Mouse (Mus musculus): Measurements from ENCODE around the gene Sde2.
"Not testable (repeated sequence)": the region's sequence is repeated elsewhere in the genome, so short reads cannot be mapped to it uniquely, and the experiment has no call there.

Gene Sde2

DNA sequence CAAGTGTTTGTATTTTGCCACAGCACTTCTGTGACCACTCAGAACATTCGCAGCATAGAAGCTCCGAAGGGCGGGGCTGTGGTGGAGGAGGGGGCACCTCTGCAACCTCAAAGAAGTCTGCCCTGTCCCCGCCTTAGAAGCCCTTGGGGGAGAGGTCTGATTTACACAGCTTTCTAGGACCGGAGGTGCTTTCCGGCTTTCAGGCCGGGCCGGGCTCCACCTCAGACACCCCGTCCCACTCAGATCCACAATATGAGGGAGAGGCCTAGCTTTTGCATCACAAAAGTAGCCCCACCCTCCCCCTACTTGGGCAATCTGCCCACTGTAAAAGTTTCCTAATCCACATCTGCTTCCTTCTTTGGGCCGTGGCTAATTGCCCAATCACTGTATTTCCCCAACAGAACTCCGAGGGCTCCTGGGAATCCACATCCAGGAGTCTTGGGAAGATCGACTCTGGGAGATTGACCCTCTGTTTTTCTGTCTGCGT lies 37.7 kb downstream of the Sde2 start:
- peak; percentile 25 to 36 for DNase-seq (ENCODE audit: low spot score in 2 of 2)

DNA sequence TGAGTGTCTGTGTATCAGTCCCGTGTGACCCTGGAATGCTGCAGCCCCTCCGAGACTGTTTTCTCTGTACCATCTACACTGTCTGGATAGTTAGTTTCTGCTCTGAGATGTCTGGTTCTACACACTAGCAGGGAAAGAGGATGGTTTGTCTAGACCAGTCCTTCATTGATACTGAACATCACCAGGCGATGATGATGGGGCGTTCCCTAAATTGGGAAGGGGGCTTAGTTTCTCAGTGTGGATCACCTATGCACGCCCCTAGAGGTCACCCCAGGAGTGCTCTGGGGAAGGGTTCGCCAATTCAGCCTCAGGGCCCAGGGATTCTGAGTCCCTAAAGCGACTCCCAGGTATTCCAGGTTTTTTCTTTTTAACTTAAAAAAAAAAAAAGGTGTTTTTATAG lies 38.2 kb downstream of the Sde2 start:
- DNase-seq (ENCODE audit: low spot score in 2 of 2), result no peak

DNA sequence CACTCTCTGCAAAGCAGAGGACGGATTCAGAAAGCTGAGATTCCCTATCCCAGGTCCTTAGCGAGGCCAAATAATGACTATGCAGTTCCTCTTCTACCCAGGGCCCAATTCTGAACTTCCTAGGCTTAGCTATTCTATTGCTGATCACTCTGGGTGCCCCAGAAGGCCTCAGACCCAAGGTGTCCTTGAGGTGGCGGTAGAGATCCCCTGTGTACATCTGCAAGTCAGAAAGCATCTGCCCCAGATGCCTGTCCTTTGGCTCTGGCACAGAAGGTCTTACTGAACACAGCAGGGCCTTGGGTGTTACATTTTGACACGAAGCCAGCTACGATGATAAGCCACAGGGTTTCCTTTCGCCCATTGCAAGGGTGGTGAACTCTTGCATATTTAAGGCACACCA lies 38.9 kb downstream of the Sde2 start:
- peak in 1 of 2 experiments; percentile 40 for DNase-seq (ENCODE audit: low spot score in 2 of 2)

DNA sequence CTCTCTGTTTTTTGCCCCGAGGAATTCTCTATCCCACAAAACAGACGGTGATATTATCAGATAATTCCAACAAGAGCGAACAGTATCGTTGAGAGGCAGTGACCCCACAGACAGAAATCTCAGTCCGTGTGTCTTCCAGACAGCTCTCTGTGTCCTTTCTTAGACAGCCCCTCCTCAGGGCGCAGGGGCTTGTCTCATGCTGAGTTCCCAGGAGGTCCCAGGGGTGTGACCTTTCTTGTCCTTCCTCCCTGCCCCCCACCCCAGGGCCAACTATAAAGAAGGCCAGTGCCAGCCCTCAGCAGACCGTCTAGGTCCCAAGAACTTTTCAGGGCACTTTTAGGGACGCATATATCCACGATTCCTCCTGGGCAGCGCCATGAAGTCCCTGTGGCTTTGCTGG lies 41.9 kb downstream of the Sde2 start, which contains the start of gene Lefty2:
Gene Lefty2, plus strand, starts transcription at position 301 of the 400 bp plus-strand sequence.
- no peak for DNase-seq (ENCODE audit: low spot score in 2 of 2)

DNA sequence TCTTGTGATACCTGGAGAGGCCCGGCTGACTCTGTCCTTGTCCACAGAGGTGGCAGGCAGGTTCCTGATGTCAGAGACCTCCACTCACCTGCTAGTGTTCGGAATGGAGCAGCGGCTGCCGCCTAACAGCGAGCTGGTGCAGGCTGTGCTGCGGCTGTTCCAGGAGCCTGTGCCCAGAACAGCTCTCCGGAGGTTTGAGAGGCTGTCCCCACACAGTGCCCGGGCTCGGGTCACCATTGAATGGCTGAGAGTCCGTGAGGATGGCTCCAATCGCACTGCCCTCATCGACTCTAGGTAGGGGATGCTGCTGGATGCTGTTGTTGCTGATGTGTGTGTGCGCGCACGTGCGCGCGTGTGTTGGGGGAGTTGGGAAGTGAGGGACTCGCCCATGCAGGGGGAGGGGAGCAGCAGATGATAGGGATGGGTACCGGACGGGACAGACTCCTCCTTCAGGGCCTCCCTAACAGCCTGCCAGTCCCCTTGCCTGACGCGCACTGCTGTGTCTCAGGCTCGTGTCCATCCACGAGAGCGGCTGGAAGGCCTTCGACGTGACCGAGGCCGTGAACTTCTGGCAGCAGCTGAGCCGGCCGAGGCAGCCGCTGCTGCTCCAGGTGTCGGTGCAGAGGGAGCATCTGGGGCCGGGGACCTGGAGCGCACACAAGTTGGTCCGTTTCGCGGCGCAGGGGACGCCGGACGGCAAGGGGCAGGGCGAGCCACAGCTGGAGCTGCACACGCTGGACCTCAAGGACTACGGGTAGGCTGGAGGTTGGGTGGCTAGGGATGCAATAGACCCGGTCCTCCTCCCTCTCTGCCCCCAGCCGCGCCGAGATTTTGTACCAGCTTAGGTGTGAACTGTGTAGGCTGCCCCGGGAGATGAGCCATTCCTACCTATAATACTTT lies 43.4 kb downstream of the Sde2 start:
- not testable (repeated sequence) for DNase-seq (ENCODE audit: low spot score in 2 of 2)

DNA sequence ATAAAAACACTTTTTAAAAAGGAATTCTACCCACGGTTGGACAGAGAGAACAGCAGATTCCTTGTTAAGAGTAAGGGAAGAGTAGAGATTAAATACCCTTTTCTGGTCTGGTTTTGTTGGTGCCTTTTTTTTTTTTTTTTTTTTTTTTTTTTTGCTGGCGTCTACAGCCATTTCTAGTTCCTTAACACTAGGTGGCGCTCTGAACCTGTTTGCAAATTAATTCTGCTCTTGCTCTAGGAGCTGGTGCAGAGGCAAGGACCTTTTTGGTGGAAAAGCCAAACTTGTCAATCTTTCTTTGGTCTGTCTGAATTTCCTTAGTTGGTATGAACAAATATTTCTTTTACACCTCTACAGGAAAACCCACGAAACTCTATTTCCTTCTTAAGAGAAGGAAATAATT lies 50.2 kb downstream of the Sde2 start:
- peak; percentile 32 to 44 for DNase-seq (ENCODE audit: low spot score in 2 of 2)

DNA sequence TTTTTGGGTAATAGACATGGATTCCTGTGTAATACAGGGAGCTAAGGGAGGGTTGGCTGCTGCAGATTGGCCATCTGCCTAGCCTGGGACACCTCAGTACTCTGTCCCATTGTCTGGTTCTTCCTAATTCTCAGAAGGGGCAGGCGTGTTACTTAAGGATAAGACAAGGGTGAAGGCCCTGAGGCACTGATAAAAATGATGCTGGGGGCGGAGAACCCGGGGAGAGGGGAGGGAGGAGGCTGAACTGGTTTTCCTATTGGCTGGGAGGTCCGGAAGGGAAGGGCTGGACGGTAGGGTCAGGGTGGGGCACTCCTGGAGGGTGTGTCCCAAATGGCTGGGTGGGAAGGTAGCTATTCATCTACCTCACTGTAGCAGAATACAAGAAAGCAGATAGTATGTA lies 52.0 kb downstream of the Sde2 start:
- DNase-seq (ENCODE audit: low spot score in 2 of 2), result no peak

DNA sequence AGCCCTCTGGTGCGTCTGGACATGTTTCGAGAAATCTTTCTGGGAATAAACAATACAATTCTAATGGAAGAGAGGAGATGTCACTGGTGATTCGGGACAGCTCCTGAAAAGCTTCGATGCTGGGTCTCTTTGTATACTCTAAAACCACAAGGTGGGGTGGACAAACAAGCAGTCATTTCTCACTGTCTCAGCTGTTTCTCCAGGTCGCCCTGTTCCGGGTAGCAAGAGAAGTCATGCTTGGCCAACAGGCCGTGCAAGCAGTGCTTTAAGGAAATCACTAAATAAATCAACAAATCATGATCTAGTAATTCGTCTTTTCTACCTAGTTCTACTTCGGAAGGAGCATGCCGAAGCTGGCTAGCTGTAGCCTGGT lies 52.7 kb downstream of the Sde2 start:
- no peak for DNase-seq (ENCODE audit: low spot score in 2 of 2)

DNA sequence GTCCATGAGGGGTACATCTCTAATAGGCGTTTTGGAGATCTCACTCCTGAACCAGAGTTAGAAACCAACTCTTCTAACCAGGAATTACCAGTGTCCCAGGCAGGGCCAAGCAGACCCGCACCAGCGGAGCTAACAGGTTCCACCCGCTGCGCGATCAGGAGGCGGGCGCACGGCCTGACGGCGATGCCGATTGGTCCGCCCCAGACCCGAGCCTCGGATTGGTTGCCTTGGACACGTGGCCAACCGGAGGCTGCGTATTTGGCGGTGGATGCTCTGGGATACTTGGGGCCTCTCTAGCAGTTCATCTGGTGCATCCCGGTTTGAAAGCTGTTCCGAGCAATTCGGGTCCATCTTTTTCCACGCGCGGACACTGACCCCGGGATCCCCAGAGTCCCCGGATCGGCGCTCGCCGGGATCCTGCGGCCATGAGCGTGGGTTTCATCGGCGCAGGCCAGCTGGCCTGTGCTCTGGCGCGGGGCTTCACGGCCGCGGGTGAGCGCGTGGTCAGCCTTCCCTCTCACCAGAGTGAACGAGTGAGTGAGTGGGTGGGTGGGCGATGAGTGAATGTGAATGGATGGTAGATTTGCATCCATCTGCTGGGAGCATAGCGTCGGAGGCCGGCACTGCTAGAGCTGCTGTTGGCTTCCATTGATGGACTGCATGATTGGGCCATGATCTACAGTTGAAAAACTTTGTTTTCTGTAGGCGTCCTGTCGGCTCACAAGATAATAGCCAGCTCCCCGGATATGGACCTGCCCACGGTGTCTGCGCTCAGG lies 53.3 kb downstream of the Sde2 start, which contains the start of gene Pycr2:
Gene Pycr2, plus strand, starts transcription at position 255 of the 776 bp plus-strand sequence.
- DNase-seq (ENCODE audit: low spot score in 2 of 2), result peak; percentile 79 to 84

DNA sequence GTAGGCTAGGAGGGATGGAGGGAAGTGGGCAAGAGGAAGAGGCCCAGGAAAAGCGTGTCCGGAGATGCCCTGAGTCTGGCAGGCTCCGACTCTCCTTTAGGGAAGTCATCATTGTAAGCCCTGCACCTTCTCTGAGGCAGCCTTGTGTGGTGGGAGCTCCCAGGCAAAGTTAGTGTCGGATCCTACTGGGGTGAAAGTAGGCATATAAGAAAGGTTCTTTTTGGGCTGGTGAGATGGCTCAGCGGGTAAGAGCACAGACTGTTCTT lies 53.8 kb downstream of the Sde2 start:
- no peak for DNase-seq (ENCODE audit: low spot score in 2 of 2)

DNA sequence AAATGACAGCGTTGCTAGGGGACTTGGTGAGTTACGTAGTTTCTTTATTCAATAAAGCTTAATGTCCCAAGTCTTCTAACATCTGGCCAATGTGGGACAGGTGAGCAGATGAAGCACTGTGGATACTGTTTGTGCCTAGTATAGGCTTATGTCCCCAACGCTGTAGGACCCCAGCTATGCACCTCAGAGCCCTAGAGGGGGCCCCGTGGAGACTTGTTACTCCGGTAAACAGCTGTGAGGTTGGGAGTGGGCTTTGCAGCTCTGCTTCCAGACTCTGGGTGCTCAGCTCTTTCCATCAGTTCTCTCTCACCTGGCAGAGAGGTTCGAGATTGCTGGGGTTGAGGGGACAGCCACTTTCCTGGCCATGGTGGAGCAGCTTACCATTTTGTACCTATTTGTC lies 54.4 kb downstream of the Sde2 start:
- no peak for DNase-seq (ENCODE audit: low spot score in 2 of 2)

DNA sequence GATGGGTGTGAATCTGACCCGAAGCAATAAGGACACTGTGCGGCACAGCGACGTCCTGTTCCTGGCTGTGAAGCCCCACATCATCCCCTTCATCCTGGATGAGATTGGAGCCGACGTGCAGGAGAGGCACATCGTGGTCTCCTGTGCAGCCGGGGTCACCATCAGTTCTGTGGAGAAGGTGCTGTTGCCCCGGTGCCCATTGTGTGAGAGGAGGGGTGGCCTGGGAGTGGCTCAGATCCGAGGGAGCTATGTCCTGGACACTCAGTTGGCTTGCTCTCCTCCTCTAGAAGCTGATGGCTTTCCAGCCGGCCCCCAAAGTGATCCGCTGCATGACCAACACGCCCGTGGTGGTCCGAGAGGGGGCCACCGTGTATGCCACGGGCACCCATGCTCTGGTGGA lies 54.9 kb downstream of the Sde2 start:
- DNase-seq (ENCODE audit: low spot score in 2 of 2), result no peak

DNA sequence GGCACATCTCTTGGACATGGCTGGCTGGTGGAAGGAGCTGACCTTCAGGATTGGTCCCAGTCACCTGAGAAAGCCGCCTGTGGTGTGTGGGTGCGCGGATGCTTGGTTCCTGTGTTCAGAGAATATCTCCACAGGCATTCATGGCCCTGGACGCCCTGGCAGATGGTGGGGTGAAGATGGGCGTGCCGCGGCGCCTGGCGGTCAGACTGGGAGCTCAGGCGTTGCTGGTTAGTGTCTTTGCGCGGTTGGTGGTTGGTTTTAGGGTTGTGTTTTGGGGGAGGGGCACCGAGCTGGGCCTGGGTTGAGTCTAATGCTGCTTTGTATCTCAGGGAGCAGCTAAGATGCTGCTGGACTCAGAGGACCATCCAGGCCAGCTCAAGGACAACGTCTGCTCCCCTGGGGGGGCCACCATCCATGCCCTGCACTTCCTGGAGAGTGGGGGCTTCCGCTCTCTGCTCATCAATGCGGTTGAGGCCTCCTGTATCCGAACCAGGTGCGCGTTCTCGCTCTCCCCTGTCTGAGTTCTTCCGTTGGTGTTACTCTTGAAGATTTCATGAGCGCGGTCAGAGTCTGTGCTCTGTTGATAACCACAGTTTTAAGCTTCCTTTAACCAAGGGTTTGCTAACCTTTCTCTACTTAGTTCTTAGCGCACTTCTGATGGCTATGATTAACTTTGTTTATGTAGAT lies 55.7 kb downstream of the Sde2 start:
- DNase-seq (ENCODE audit: low spot score in 2 of 2), result no peak

DNA sequence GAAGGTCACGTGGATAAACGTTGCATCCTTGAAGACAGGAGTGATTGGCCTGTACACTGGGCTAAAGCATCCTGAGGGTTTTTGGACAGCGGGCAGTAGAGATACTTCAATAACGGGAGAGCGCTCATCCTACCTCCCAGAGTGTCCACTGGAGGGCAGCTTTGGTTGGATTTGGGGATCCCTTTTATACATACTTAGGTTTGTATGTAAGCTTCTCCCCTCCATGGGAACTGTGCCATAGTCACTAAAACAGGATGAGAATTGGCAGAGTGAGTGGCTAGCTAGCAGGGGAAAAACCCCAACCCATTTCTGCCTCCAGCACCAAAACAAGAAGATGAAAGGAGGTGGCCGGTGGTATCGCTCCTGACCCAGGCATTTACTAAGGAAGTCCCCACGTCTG lies 60.2 kb downstream of the Sde2 start:
- no peak for DNase-seq (ENCODE audit: low spot score in 2 of 2)

DNA sequence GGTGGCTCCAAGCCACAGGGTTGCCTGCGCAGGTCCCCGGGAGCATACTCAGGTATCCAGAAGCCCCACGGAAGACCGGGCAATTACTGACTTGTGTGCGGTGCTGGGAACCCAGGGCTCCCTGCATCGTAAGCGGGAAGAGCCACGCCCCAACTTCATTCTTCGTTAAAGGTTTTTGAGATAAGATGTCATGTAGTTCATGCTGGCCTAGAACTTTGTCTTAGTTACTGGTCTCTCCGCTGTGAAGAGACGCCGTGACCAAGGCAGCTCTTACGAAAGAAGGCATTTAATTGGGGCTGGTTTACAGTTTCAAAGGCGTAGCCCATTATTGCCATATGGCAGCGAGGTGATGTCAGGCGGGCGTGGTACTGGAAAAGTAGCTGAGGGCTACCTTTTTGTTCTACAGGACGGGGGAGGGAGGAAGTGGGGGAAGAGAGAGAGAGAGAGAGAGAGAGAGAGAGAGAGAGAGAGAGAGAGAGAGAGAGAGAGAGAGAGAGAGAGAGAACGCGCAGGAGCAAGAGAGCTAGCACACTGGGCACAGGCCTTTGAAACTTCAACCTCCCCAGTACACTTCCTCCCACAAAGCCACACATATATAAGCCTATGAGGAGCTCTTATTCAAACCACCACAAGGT lies 60.8 kb downstream of the Sde2 start:
- DNase-seq (ENCODE audit: low spot score in 2 of 2), result peak in 1 of 2 experiments; percentile 25

DNA sequence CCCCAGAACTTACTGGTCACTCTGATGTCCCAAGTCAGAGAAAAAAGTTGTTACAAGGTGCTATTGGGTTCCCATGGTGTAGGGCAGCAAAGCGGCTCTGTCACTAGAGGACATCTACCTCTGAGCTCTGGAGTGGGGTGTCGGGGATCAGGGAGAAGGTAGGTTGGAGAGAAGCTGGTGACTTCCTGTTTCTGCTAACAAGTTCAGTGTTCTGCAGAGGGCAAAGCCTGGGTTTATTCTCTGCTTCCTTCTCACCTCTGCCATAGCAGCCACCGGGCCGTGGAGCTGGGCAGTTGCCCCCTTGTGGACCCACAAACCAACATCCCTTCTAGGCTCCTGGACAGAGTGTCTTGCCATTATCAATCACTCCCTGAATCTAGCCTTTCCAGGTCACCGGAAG lies 61.9 kb downstream of the Sde2 start:
- DNase-seq (ENCODE audit: low spot score in 2 of 2), result no peak

DNA sequence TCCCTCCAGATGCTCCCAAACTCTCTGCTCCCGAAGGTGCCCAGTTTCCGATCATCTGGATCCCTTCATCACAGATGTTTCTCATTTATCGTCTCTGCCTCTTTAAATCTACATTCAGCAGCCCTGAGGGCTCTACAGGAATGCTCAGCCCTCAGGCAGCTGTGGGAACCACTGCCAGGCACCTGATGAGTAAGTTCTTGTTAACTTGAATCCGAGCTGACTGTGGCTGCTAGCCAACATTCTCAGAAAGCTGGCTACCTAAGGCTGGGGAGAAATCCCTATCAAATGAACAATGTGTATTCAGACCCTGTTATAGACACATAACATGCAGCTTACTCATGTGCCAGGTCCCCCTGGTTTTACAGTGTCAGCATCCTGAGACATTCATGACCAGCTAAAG lies 62.9 kb downstream of the Sde2 start:
- no peak for DNase-seq (ENCODE audit: low spot score in 2 of 2)

DNA sequence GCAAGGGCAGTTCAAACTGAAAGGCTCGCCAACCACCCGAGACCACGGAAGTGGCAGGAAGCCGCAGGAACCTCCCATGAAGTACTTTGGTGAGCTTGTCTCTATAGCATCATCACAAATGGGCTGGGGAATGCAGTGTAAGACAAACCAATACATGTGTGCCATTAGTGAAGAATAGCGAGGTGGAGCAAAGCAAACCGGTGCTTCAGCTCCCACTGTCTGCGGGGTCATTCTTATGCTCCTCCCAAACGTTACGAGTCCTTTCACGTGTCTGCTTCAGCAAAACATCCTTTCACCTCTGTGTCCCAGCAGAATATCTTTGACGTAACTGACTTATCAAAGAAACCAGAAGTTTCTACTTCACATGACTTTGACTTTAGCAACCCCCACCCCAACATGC lies 65.5 kb downstream of the Sde2 start:
- DNase-seq (ENCODE audit: low spot score in 2 of 2), result peak in 1 of 2 experiments; percentile 13

DNA sequence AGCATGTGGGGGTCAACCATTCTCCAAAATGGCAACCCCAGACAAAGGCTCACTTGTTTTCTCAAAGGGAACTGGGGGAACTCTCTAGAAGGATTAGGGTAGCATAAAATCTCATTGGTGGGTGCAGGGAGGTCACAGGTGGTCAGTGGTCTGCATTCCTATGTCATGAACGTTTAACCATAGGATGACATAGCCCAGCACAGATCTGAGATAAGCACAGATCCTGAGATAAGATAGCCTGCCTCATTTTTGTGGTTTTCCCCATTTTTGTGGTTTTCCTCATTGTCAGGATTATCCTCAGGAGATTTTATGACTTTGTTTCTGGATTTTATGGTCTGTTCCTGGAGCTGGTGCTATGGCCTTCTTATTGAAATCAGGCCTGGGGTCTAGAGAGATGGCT lies 66.1 kb downstream of the Sde2 start:
- DNase-seq (ENCODE audit: low spot score in 2 of 2), result no peak

All from natural killer cell, adult 2 months (primary cell).